Mouse (Mus musculus): ENCODE results near the gene Cacng6. TPM values are rescaled to one million over a fixed set of nuclear protein-coding genes. Genes with fewer than 3 reads are reported as not detected.

The Cacng6 gene
- polyA plus RNA-seq, 1 experiment from 2014 or later = not detected

DNA sequence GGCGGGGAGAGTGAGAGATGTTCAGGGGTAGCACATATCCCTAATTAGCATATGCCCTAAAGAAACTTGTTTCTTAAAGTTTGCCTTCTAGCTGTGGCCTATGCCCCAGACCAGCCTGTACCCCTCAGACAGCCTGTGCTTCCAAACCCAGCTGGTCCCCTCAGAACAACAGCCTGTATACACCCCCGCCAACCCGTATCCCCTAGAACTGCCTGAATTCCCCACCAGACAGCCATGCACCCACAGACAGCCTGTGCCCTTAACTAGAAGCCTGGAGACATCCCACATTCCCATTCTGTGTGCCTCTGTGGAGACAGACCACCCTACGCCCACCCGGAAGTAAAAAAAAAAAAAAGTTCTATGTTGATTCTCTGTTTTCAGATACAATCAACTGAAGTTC is 1.1 kb downstream of the Cacng6 start:
- no peaks in the 10 kb centered on the region for H3K36me3 ChIP-seq (ENCODE audit: control insufficient read depth, insufficient read depth, low read length)
- no peaks in the 10 kb centered on the region for H3K9me3 ChIP-seq (ENCODE audit: control insufficient read depth, low read length)
- ATAC-seq (ENCODE audit: low FRiP score) = no peak
- 81% methylated on average over 5 of the region's 5 CpGs for WGBS
- H3K4me2 ChIP-seq = no peak overlapping the region
- no peak overlapping the region for H3K9ac ChIP-seq (ENCODE audit: low read length)
- no peak for DNase-seq (ENCODE audit: low spot score, missing footprints)
- H3K4me3 ChIP-seq (ENCODE audit: low read depth, low read length) = no peak overlapping the region
- H3K27me3 ChIP-seq (ENCODE audit: control insufficient read depth, insufficient read depth, low read length) = peaks cover 31% of the 10 kb centered on the region
- peaks cover 3% of the 10 kb centered on the region for H3K4me1 ChIP-seq (ENCODE audit: control insufficient read depth, insufficient read depth, low read length)
- H3K27ac ChIP-seq (ENCODE audit: low read depth, low read length) = no peak overlapping the region

DNA sequence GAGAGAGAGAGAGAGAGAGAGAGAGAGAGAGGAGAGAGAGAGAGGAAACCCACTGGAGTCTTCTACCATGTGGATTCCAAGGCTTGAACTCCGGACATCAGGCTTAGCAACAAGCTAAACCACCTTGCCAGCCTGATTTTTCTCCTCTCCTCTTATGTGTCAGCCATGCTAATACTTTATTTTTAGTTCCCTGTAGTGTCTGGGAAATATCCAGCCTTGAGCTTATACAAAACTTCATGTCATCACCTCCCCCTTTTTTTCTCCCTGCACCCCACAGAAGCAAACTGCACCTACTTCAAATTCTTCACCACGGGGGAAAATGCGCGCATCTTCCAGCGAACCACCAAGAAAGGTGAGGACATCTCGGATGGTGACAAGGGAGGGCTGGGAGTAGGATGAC is 6.2 kb downstream of the Cacng6 start:
- H3K4me2 ChIP-seq = no peak overlapping the region
- ATAC-seq (ENCODE audit: low FRiP score) (no peak), DNase-seq (ENCODE audit: low spot score, missing footprints) (no peak)
- no peak overlapping the region for H3K4me3 ChIP-seq (ENCODE audit: low read depth, low read length)
- no peaks in the 10 kb centered on the region for H3K36me3 ChIP-seq (ENCODE audit: control insufficient read depth, insufficient read depth, low read length)
- H3K27me3 ChIP-seq (ENCODE audit: control insufficient read depth, insufficient read depth, low read length) = no peaks in the 10 kb centered on the region; the same call in 1 of the 2 replicates
- H3K9ac ChIP-seq (ENCODE audit: low read length) = no peak overlapping the region
- H3K4me1 ChIP-seq (ENCODE audit: control insufficient read depth, insufficient read depth, low read length) = no peaks in the 10 kb centered on the region
- no peak overlapping the region for H3K27ac ChIP-seq (ENCODE audit: low read depth, low read length)
- 78% methylated on average over 6 of the region's 6 CpGs for WGBS
- H3K9me3 ChIP-seq (ENCODE audit: control insufficient read depth, low read length) = no peaks in the 10 kb centered on the region

DNA sequence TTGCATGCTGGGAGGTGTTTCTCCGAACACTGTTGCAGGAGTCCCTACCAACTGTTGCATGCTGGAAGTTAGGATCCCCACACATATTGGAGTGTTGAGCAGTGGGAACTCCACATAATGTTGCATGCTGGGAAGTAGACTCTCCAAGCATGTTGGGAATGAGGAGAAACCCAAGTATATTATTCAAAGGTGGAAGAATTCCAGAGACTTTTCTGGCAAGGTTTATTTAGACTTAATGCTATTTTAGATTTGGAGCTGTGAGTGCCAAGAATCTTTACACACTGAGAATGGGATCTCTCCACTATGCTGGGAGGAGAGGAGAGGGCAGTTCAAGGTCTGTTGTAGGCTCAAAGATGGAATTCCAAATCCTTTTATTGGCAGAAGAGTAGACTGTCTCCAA is 8.1 kb downstream of the Cacng6 start:
- H3K9me3 ChIP-seq (ENCODE audit: control insufficient read depth, low read length) = no peaks in the 10 kb centered on the region
- no peak overlapping the region for H3K9ac ChIP-seq (ENCODE audit: low read length)
- no peak overlapping the region for H3K27ac ChIP-seq (ENCODE audit: low read depth, low read length)
- no peak overlapping the region for H3K4me3 ChIP-seq (ENCODE audit: low read depth, low read length)
- no peaks in the 10 kb centered on the region for H3K27me3 ChIP-seq (ENCODE audit: control insufficient read depth, insufficient read depth, low read length)
- no peak for ATAC-seq (ENCODE audit: low FRiP score)
- WGBS = 77% methylated on average over 1 of the region's 1 CpGs
- no peaks in the 10 kb centered on the region for H3K4me1 ChIP-seq (ENCODE audit: control insufficient read depth, insufficient read depth, low read length)
- DNase-seq (ENCODE audit: low spot score, missing footprints) = no peak
- H3K4me2 ChIP-seq = no peak overlapping the region
- H3K36me3 ChIP-seq (ENCODE audit: control insufficient read depth, insufficient read depth, low read length) = no peaks in the 10 kb centered on the region

DNA sequence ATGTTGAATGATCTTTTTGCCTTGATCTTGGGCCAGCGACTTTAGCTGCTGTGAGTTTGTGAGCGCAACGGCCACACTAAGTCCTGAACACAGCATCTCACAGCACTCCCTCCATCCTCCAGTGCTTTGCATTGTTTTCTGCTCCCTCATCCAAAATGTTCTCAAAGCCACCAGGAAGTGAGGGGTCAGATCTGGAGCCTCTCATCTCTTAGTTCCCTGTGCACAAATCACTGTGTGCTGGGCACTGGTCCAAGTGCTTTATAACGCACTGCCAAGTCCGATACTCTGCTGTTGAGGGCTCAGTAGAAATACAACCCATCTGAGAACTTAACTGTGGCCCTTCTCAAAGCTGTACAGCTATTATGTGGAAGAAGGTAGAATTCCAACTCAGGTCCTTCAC is 13.9 kb downstream of the Cacng6 start:
- H3K4me3 ChIP-seq (ENCODE audit: low read depth, low read length) = no peak overlapping the region
- DNase-seq (ENCODE audit: low spot score, missing footprints) = no peak
- no peak overlapping the region for H3K27ac ChIP-seq (ENCODE audit: low read depth, low read length)
- H3K9ac ChIP-seq (ENCODE audit: low read length) = no peak overlapping the region
- no peaks in the 10 kb centered on the region for H3K27me3 ChIP-seq (ENCODE audit: control insufficient read depth, insufficient read depth, low read length)
- no peaks in the 10 kb centered on the region for H3K9me3 ChIP-seq (ENCODE audit: control insufficient read depth, low read length)
- H3K36me3 ChIP-seq (ENCODE audit: control insufficient read depth, insufficient read depth, low read length) = no peaks in the 10 kb centered on the region
- no peak for ATAC-seq (ENCODE audit: low FRiP score)
- H3K4me2 ChIP-seq = no peak overlapping the region
- H3K4me1 ChIP-seq (ENCODE audit: control insufficient read depth, insufficient read depth, low read length) = no peaks in the 10 kb centered on the region
- 69% methylated on average over 5 of the region's 5 CpGs for WGBS

DNA sequence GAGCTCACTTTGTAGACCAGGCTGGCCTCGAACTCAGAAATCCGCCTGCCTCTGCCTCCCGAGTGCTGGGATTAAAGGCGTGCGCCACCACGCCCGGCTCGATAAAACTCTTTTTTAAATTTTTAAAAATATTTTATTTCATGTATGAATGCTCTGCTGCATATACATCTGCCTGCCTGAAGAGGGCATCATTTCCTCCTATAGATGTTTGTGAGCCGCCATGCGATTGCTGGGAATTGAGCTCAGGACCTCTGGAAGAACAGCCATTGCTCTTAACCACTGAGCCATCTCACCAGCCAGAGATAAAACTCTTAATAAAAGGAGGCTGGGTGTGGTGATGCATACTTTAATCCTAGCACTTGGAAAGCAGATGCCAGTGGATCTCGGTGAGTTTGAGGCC is 16.0 kb downstream of the Cacng6 start:
- WGBS = 87% methylated on average over 10 of the region's 11 CpGs
- Histone ChIP-seq H3K27me3 (ENCODE audit: control insufficient read depth, insufficient read depth, low read length) (no peaks in the 10 kb centered on the region), H3K4me3 (ENCODE audit: low read depth, low read length) (no peak overlapping the region), H3K4me1 (ENCODE audit: control insufficient read depth, insufficient read depth, low read length) (no peaks in the 10 kb centered on the region), H3K4me2 (no peak overlapping the region), H3K27ac (ENCODE audit: low read depth, low read length) (no peak overlapping the region), H3K9ac (ENCODE audit: low read length) (no peak overlapping the region), H3K9me3 (ENCODE audit: control insufficient read depth, low read length) (no peaks in the 10 kb centered on the region), H3K36me3 (ENCODE audit: control insufficient read depth, insufficient read depth, low read length) (no peaks in the 10 kb centered on the region)
- DNase-seq (ENCODE audit: low spot score, missing footprints) = no peak
- ATAC-seq (ENCODE audit: low FRiP score) = no peak

DNA sequence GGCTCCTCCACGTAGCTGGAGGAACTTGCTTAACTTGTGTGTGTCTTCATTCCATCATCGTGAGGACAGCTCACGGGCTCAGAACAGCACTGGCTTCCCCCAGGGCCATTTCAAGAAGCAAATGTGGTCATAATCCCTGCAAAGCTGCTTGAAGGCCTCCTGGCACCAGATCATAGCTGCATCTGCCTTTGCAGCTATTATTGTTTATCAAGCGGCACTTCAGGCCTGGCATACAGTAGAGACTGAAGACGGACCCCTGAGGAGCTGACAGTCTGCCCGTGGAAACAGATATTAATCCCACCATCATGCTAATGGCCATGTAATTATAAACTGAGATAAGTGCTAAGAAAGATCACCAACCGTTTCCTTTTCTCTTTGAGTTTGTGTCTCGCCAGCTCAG is 16.5 kb downstream of the Cacng6 start:
- ATAC-seq (ENCODE audit: low FRiP score) (no peak), DNase-seq (ENCODE audit: low spot score, missing footprints) (no peak)
- Histone ChIP-seq H3K27ac (ENCODE audit: low read depth, low read length) (no peak overlapping the region), H3K27me3 (ENCODE audit: control insufficient read depth, insufficient read depth, low read length) (no peaks in the 10 kb centered on the region), H3K4me3 (ENCODE audit: low read depth, low read length) (no peak overlapping the region), H3K36me3 (ENCODE audit: control insufficient read depth, insufficient read depth, low read length) (no peaks in the 10 kb centered on the region), H3K4me2 (no peak overlapping the region), H3K9ac (ENCODE audit: low read length) (no peak overlapping the region), H3K4me1 (ENCODE audit: control insufficient read depth, insufficient read depth, low read length) (no peaks in the 10 kb centered on the region), H3K9me3 (ENCODE audit: control insufficient read depth, low read length) (no peaks in the 10 kb centered on the region)
- 80% methylated on average over 8 of the region's 8 CpGs for WGBS

DNA sequence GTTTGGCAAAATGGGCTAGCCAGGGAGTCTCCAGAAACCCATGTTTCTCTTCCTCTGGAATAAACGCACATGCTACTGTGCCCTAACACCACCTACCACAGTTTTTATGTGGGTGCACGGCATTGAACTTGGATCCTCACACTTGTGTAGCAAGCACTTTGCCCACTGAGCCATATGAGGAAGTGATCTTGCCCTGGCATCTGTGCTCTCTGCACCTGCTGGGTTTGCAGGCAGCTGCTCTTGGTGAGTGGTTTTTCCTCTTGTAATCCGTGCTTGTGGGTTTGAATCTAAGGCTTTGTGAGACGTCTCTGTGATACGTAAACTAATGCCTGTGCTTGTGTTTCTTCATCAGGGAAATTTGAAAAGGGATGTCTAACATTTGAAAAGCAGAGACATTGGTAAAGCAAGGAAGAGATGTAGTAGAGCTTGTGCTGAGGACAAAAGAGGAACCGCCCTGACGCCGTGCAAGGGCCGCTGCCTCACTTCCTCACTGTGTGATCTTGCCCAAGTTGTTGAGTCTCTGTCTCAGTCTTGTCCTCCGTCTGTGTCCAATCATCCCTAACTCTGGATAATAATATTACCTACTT is 18.6 kb downstream of the Cacng6 start:
- H3K9me3 ChIP-seq (ENCODE audit: control insufficient read depth, low read length) = no peaks in the 10 kb centered on the region
- WGBS = 83% methylated on average over 10 of the region's 10 CpGs
- H3K4me2 ChIP-seq = no peak overlapping the region
- no peaks in the 10 kb centered on the region for H3K4me1 ChIP-seq (ENCODE audit: control insufficient read depth, insufficient read depth, low read length)
- H3K4me3 ChIP-seq (ENCODE audit: low read depth, low read length) = no peak overlapping the region
- H3K27ac ChIP-seq (ENCODE audit: low read depth, low read length) = no peak overlapping the region
- H3K9ac ChIP-seq (ENCODE audit: low read length) = no peak overlapping the region
- ATAC-seq (ENCODE audit: low FRiP score) = no peak
- no peaks in the 10 kb centered on the region for H3K36me3 ChIP-seq (ENCODE audit: control insufficient read depth, insufficient read depth, low read length)
- DNase-seq (ENCODE audit: low spot score, missing footprints) = no peak
- H3K27me3 ChIP-seq (ENCODE audit: control insufficient read depth, insufficient read depth, low read length) = no peaks in the 10 kb centered on the region

DNA sequence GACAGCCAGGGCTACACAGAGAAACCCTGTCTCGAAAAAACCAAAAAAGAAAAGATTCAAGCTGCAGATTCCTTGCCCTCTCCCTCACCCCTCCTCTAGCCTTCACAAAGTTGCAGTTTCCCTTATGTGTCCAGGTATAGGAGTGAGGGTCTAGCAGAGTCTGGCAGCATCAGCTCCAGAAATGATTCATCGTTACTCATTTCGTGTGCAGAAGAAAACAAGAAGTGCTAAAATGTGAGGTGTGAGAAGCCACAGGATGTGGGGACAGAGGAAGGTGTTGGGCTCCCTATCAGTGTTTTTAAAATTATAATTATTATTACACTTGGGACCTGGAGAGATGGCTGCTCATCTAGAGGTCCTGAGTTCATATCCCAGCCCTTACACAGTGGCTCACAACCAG is 20.7 kb downstream of the Cacng6 start:
- 83% methylated on average over 3 of the region's 3 CpGs for WGBS
- ATAC-seq (ENCODE audit: low FRiP score) (no peak), DNase-seq (ENCODE audit: low spot score, missing footprints) (no peak)
- Histone ChIP-seq H3K4me1 (ENCODE audit: control insufficient read depth, insufficient read depth, low read length) (no peaks in the 10 kb centered on the region), H3K36me3 (ENCODE audit: control insufficient read depth, insufficient read depth, low read length) (no peaks in the 10 kb centered on the region), H3K9me3 (ENCODE audit: control insufficient read depth, low read length) (no peaks in the 10 kb centered on the region), H3K27me3 (ENCODE audit: control insufficient read depth, insufficient read depth, low read length) (no peaks in the 10 kb centered on the region), H3K4me2 (no peak overlapping the region), H3K27ac (ENCODE audit: low read depth, low read length) (no peak overlapping the region), H3K4me3 (ENCODE audit: low read depth, low read length) (no peak overlapping the region), H3K9ac (ENCODE audit: low read length) (no peak overlapping the region)

DNA sequence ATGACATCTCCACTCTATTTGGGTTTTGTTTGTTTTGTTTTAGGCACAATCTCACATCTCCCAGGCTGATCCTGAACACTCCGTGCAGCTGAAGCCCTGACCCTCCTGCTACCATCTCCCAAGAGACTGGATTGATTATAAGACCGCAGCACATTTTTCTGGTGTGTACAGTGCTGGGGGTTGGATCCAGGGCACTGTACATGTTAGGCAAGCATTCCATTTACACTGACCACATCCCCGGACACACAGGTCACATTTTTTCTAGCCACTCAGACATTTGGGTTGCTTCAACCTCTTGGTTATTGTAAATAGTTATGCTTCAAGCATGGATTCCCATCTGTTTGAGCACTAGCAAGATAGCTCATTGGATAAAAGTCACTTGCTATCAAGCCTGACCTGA is 22.6 kb downstream of the Cacng6 start:
- H3K36me3 ChIP-seq (ENCODE audit: control insufficient read depth, insufficient read depth, low read length) = no peaks in the 10 kb centered on the region
- H3K9me3 ChIP-seq (ENCODE audit: control insufficient read depth, low read length) = no peaks in the 10 kb centered on the region
- H3K9ac ChIP-seq (ENCODE audit: low read length) = no peak overlapping the region
- no peak overlapping the region for H3K27ac ChIP-seq (ENCODE audit: low read depth, low read length)
- no peak overlapping the region for H3K4me3 ChIP-seq (ENCODE audit: low read depth, low read length)
- no peaks in the 10 kb centered on the region for H3K4me1 ChIP-seq (ENCODE audit: control insufficient read depth, insufficient read depth, low read length)
- WGBS = 83% methylated on average over 3 of the region's 3 CpGs
- H3K4me2 ChIP-seq = no peak overlapping the region
- ATAC-seq (ENCODE audit: low FRiP score) (no peak), DNase-seq (ENCODE audit: low spot score, missing footprints) (no peak)
- H3K27me3 ChIP-seq (ENCODE audit: control insufficient read depth, insufficient read depth, low read length) = no peaks in the 10 kb centered on the region

DNA sequence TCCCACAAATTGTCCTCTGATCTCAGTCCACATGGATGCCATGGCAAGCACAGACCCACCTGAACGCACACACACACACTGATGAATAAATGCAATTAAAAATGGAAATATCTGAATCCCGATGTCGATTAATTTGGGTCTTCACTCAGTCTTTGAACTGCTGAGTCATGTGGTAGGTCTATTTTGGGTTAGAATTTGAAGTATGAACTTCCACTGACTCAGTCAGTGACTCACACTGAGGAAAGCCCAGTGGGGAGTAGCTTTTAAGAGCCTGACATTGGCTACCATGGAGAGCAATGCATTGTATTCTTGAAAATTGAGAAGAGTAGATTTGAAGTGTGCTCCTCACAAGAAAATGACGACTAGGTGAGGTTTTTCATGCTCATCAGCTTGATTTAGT is 23.0 kb downstream of the Cacng6 start:
- no peaks in the 10 kb centered on the region for H3K9me3 ChIP-seq (ENCODE audit: control insufficient read depth, low read length)
- H3K36me3 ChIP-seq (ENCODE audit: control insufficient read depth, insufficient read depth, low read length) = no peaks in the 10 kb centered on the region
- ATAC-seq (ENCODE audit: low FRiP score) (no peak), DNase-seq (ENCODE audit: low spot score, missing footprints) (no peak)
- H3K4me2 ChIP-seq = no peak overlapping the region
- H3K27me3 ChIP-seq (ENCODE audit: control insufficient read depth, insufficient read depth, low read length) = no peaks in the 10 kb centered on the region
- no peak overlapping the region for H3K4me3 ChIP-seq (ENCODE audit: low read depth, low read length)
- no peak overlapping the region for H3K9ac ChIP-seq (ENCODE audit: low read length)
- no peak overlapping the region for H3K27ac ChIP-seq (ENCODE audit: low read depth, low read length)
- 76% methylated on average over 4 of the region's 4 CpGs for WGBS
- H3K4me1 ChIP-seq (ENCODE audit: control insufficient read depth, insufficient read depth, low read length) = no peaks in the 10 kb centered on the region
